Mouse (Mus musculus) lung, postnatal 0 days (tissue): ENCODE measurements at regions not wholly inside any gene's neighbourhood (a gene's known extent, or its start where the extent isn't known, plus 50 kb on each side); places are given as distances from the start of the nearest gene placed in this dataset.

Experiments used
- CTCF ChIP-seq: IDR thresholded peaks from 2 replicates; pipeline ENCODE4 v1.5.1; 2016; ENCODE audit warnings: antibody characterized with exemption, mild to moderate bottlenecking
- EP300 ChIP-seq: IDR thresholded peaks from 2 replicates; pipeline ENCODE4 v1.6.1; 2016; ENCODE audit warnings: antibody characterized with exemption, mild to moderate bottlenecking, control low read depth

DNA sequence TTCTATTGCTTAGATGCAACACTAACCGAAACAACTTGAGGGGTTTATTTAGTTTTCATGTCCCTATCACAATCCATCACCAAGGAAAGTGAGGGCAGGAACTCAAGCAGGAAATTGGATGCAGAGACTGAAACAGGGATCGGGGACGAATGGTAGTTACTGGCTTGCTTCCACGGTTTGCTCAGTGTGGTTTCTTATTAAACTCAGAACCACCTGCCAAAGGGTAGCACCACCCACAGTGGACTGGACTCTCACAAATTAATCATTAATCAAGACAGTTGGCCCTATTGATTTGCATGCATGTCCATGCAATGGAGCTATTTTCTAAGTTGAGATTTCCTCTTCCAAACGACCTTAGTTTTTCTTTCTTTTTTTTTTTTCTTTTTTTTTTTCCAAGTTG lies 719.2 kb downstream of the Diaph3 start:
- no peak for TF ChIP-seq CTCF
- TF ChIP-seq EP300 = no peak
